23 mouse cellular contexts compared by ENCODE assay signal in the genomic region with DNA sequence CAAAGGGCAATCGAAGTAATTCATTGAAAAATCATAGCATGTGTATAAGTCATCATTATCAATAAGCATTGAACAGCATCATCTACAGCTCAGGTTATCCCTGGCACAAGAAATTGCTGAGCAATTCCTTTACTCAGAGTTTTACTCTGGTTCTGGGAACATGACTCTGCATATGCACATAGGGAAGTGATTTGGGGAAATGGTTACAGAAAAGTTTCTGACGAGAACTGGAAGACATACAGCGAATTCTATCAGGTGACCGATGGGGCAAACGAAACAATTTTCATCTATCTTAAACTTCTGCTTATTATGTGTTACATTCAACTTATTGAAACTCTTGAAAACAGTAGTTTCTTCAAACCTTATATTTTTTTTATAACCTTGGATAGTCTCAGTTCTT.
A peak's percentile ranks its signal among the peaks of the same experiment; 100 is the strongest.
DNase-seq lines count a peak whose midpoint lies in the region; ATAC-seq and TF ChIP-seq lines count a peak whose summit lies in the region.
"Had no signal": no experiment of that assay in that cellular context is flagged by ENCODE, and none has a peak within 500 bp of the region (broad histone marks: within the 10 kb centered on the region; RNA-seq: fewer than 3 reads in every experiment).

No protein-coding gene starts in this region.

- H3K4me1 ChIP-seq in bone marrow macrophage, adult 2 months (ENCODE audit: control insufficient read depth, insufficient read depth, low read length) = peaks cover 3% of the 10 kb centered on the region; the same call in 1 of the 2 replicates
- H3K4me1 ChIP-seq: embryonic facial prominence, embryonic 10.5 days; embryonic facial prominence, embryonic 12.5 days; forebrain, embryonic 13.5 days; forebrain, embryonic 15.5 days had no signal

- intact Hi-C loops in heart, postnatal 10 days (cut with DNase I) = no loop called here

- TF ChIP-seq CTCF in bone marrow macrophage, adult 2 months (IDR thresholded peaks at IDR 0.05; ENCODE audit: low read depth, low read length) = no peak

- 0 out of 2 replicates have a peak overlapping the region, but pooled peaks have one; percentile 1 for H3K27ac ChIP-seq in bone marrow macrophage, adult 2 months (ENCODE audit: insufficient read depth, low read depth, low read length)
- H3K27ac ChIP-seq: embryonic facial prominence, embryonic 10.5 days; embryonic facial prominence, embryonic 12.5 days; forebrain, embryonic 13.5 days; forebrain, embryonic 15.5 days had no signal

- H3K4me3 ChIP-seq in bone marrow macrophage, adult 2 months (ENCODE audit: insufficient read depth, low read length) = no peak overlapping the region
- H3K4me3 ChIP-seq: embryonic facial prominence, embryonic 10.5 days; embryonic facial prominence, embryonic 12.5 days; forebrain, embryonic 13.5 days; forebrain, embryonic 15.5 days had no signal

- DNase-seq in kidney, postnatal 4 days = no peak
- no peak for DNase-seq in heart, postnatal 10 days
- DNase-seq in thymus, postnatal 4 days = no peak
- DNase-seq: adrenal gland, adult 8-10 months; adrenal gland, postnatal 14 days; adrenal gland, postnatal 36 days; B cell, adult 2 months; cerebellum, adult 11 months; cerebellum, adult 18-20 months; cerebellum, adult 8-10 months; cerebellum, adult 9-11 months; cerebellum, postnatal 14 days; cerebellum, postnatal 36 days had no signal

- peak; percentile 82 for ATAC-seq in granulocyte monocyte progenitor cell, adult 5-6 weeks (replicated peaks; ENCODE audit: poor library complexity, severe bottlenecking)
- ATAC-seq in megakaryocyte, adult 5-6 weeks (ENCODE audit: poor library complexity, severe bottlenecking) = peak; percentile 72
- ATAC-seq: activated CD4-positive, CD25-positive, alpha-beta regulatory T cell, adult 4 months; CD4-positive, CD25-positive, alpha-beta regulatory T cell, adult 4 months; forebrain, embryonic 13.5 days; forebrain, embryonic 15.5 days; Patski had no signal

- TF ChIP-seq POLR2A in bone marrow macrophage, adult 2 months (IDR thresholded peaks at IDR 0.05; ENCODE audit: borderline replicate concordance, low read depth, low read length) = no peak
